Mouse (Mus musculus) lung, postnatal 0 days (tissue): ENCODE measurements around the gene Pcsk7.
A peak's percentile ranks its signal among the peaks of the same experiment; 100 is the strongest.

Experiments used
- CTCF ChIP-seq: IDR thresholded peaks from 2 replicates; pipeline ENCODE4 v1.5.1; 2016; ENCODE audit warnings: antibody characterized with exemption, mild to moderate bottlenecking
- EP300 ChIP-seq: IDR thresholded peaks from 2 replicates; pipeline ENCODE4 v1.6.1; 2016; ENCODE audit warnings: antibody characterized with exemption, mild to moderate bottlenecking, control low read depth

DNA sequence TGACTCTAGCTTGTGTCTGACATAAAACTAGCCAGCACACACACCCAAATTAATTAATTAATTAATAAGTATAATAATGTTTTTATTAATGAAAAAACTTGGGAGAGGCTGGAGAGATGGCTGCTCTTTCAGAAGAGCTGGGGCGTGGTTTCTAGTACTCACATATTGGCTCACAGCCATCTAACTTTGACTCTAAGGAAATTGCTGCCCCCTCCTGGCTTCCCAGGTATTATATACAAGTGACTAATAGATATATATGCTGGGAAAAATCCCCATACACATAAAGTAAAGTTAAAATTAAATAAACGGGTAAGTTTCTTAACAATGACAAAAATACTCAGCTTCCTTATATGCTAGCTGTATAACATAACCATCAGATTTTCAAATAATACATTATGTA, 28.4 kb upstream of the Pcsk7 start:
- TF ChIP-seq CTCF = peak; percentile 54
- TF ChIP-seq EP300 = no peak
